Mouse (Mus musculus) testis, adult 2 months (tissue): ENCODE data around the gene Ston1. TPM values are rescaled to one million over a fixed set of nuclear protein-coding genes. Genes with fewer than 3 reads are reported as not detected.

ENCODE experiments used
- H3K27ac ChIP-seq: fragments of 200-500 bp; 2 replicates; pipeline ENCODE4 v1.5.1; 2012; ENCODE audit warnings: low read depth, low read length; ENCODE audit not compliant: control insufficient read depth, insufficient read depth
- H3K27me3 ChIP-seq: fragments of 200-500 bp; 2 replicates; pipeline ENCODE4 v1.6.1; 2012; ENCODE audit warnings: mild to moderate bottlenecking, low read length, moderate library complexity; ENCODE audit not compliant: control insufficient read depth, insufficient read depth
- H3K36me3 ChIP-seq: fragments of 200-500 bp; 2 replicates; pipeline ENCODE4 v1.6.1; 2012; ENCODE audit warnings: mild to moderate bottlenecking, low read length; ENCODE audit not compliant: control insufficient read depth, insufficient read depth
- H3K4me1 ChIP-seq: fragments of 200-500 bp; 2 replicates; pipeline ENCODE4 v1.6.1; 2012; ENCODE audit warnings: low read length; ENCODE audit not compliant: control insufficient read depth, insufficient read depth
- H3K4me3 ChIP-seq: fragments of 200-500 bp; 2 replicates; pipeline ENCODE4 v1.5.1; 2012; ENCODE audit warnings: low read depth, mild to moderate bottlenecking, low read length, moderate library complexity, mixed read lengths; ENCODE audit not compliant: control insufficient read depth
- CTCF ChIP-seq: fragments of 200-500 bp; IDR thresholded peaks from 2 replicates; pipeline ENCODE4 v1.5.1; 2012; ENCODE audit warnings: low read depth, mild to moderate bottlenecking, inconsistent platforms, low read length, moderate library complexity; ENCODE audit not compliant: control insufficient read depth, insufficient read depth, insufficient replicate concordance
- POLR2A ChIP-seq: fragments of 200-500 bp; IDR thresholded peaks from 2 replicates; pipeline ENCODE4 v1.6.1; 2012; ENCODE audit warnings: low read depth, mild to moderate bottlenecking, inconsistent platforms, low read length, moderate library complexity; ENCODE audit not compliant: control insufficient read depth
- polyA plus RNA-seq: library from polyadenylated mRNA; depleted of rRNA; stranded (reverse); fragments of >200 nt; gene quantifications from 2 replicates; pipeline ENCODE4 v1.2.3, GENCODE M21; 2012

The Ston1 gene
- polyA plus RNA-seq, 1 experiment, result 18.5 TPM

DNA sequence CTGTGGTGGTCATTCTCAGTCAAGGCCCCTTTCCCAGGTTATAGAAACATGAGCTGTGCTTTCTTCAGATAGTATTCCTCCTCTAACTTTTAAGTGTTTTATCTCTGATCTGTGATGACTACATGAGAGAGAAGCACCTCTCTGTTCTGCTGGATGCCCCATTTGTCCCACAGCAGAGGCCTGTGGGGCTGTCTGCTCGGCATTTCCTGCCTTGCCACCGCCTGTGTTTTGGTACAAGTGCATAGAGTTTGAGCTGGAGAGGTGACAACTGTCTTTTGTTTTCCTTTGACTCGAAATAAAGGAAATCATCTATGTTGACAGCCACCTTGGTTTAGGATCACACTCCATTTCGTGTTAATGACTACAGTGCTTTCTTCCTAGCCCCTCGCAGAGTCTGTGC lies 22.7 kb upstream of the Ston1 start:
- H3K4me1 ChIP-seq, result no peaks in the 10 kb centered on the region
- no peaks in the 10 kb centered on the region for H3K27me3 ChIP-seq
- H3K27ac ChIP-seq, result no peak overlapping the region
- no peak for TF ChIP-seq CTCF
- TF ChIP-seq POLR2A, result no peak
- H3K4me3 ChIP-seq, result no peak overlapping the region
- no peaks in the 10 kb centered on the region for H3K36me3 ChIP-seq

DNA sequence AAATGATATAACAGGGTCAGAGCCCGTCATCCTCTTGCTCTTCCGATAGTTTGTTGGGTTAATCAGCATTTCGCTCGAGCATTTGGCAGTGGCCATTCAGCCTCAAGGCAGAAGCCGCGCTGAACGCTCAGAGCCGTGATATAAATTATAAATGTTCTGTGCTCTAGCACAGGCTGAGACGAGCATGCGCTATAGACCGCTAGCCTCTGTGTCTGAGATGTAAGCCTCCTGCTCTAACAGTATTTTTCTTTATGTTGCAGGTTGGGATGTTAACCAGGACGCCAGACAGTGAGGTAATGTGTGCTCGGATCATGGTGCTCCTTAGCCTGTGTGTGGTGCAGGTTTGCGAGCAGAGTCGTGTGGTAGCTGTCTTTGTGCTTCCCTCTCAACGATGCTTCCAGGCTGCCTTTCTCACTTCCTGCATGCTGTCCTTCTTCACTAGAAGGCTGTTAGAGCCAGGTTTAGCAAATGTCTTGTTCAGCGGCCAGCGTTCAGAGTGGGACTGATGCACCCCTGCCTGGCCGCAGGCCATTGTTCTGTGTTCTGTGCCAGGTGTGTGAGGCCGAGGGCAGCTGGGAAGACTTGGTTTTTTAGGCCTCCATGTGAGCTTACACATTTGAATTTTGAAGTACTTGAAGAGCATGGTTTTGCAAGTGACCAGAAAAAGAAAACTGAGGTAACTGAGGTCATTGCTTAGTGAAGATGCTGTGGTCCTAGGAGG lies 18.8 kb upstream of the Ston1 start:
- H3K4me1 ChIP-seq, result no peaks in the 10 kb centered on the region

DNA sequence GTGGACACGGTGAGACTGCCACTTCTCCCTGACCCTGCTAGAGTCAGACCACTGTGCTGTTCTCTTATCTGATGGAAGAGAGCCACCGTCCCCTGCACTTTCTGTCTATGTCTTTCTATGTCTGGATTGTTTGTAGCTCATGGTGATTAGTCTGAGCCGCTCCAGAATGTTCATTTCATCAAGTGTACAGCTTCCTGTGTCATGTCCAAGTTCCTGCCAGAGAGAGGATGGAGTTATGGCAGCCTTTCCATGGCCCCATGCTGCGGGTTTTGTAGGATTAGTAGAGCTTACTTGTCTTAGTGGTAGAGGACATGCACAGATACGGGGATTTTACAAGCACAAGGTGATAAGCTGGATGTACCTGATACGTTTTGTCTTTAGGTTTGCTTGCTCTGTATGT lies 16.9 kb upstream of the Ston1 start:
- no peaks in the 10 kb centered on the region for H3K4me1 ChIP-seq
- TF ChIP-seq CTCF (no peak), POLR2A (no peak)
- H3K27ac ChIP-seq, result no peak overlapping the region
- no peak overlapping the region for H3K4me3 ChIP-seq
- H3K27me3 ChIP-seq, result no peaks in the 10 kb centered on the region
- no peaks in the 10 kb centered on the region for H3K36me3 ChIP-seq

More for the DNA sequence above, 18.8 kb upstream of the Ston1 start:
- Histone ChIP-seq H3K27me3 (no peaks in the 10 kb centered on the region), H3K4me3 (no peak overlapping the region), H3K36me3 (no peaks in the 10 kb centered on the region), H3K27ac (no peak overlapping the region)
- TF ChIP-seq CTCF (no peak), POLR2A (no peak)

DNA sequence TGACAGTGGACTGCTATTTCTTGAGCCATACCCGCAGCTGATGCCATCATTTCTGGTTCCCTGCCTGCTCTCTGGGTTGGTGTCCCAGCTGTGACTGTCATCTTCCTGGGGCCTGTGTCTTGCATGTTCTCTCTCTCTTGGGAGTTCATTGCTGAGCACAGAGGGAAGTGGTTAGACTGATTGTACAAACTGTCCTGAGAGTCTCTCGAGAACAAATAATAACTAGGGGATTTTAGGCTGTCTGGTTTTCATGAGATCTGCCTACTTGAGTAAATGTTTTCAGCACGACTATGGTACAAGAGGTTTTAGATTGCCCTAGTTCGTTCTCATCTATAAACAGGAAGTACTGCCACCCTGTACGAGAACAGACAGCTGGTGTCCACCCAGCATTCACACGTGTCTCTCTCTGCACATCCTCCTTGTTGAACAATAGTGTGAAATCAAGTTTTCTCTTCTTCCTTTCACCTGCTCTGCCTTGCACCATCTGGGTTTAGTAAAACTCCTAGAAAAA lies 15.9 kb upstream of the Ston1 start:
- no peak overlapping the region; the same call in 1 of the 2 replicates for H3K27ac ChIP-seq
- no peaks in the 10 kb centered on the region for H3K4me1 ChIP-seq
- TF ChIP-seq POLR2A, result no peak
- TF ChIP-seq CTCF, result no peak
- H3K4me3 ChIP-seq, result no peak overlapping the region
- H3K36me3 ChIP-seq, result no peaks in the 10 kb centered on the region
- H3K27me3 ChIP-seq, result no peaks in the 10 kb centered on the region

DNA sequence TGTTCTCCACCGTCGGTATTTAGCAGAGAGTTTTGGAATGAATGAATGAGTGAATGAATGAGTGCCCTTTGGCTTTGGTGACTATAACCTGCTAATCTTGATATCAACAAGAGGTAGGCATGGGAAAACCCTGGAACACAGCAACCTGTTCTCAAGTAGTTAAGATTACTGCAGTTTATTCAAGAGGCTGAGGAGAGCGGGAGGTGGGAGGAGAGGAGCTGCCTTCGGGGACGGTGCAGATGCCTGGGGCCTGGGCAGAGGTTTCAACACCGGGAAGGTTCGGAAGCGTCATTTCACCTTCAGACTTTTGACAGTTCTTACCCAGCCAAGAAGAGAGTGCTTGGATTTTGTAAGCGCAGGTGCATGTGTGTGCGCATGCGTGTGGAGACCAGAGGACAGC lies 14.5 kb upstream of the Ston1 start:
- no peaks in the 10 kb centered on the region for H3K36me3 ChIP-seq
- no peak overlapping the region for H3K4me3 ChIP-seq
- TF ChIP-seq CTCF (no peak), POLR2A (no peak)

DNA sequence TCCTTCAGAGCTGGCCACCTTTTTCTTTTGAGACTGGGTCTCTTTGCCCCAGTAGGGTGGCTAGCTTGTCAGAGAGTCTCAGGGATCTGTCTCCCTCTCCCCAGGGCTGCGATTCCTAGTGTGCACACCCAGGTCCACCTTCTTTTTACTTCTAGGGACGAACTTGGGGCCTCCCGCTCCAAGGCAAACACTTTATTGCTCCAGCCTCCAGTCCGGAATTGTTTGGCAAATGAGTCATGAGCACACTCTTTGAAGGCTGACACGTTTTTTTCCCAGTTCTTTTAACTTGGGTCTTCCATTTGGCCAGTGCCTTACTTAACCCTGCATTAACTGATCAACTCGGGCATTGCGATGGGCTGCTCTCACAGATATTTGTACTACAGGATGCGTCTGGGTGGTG lies 14.1 kb upstream of the Ston1 start:
- Histone ChIP-seq H3K36me3 (no peaks in the 10 kb centered on the region), H3K4me3 (no peak overlapping the region), H3K27ac (no peak overlapping the region), H3K4me1 (no peaks in the 10 kb centered on the region), H3K27me3 (no peaks in the 10 kb centered on the region)
- no peak for TF ChIP-seq POLR2A
- no peak for TF ChIP-seq CTCF

More for the DNA sequence above, 14.5 kb upstream of the Ston1 start:
- no peaks in the 10 kb centered on the region for H3K27me3 ChIP-seq
- H3K4me1 ChIP-seq, result no peaks in the 10 kb centered on the region
- no peak overlapping the region for H3K27ac ChIP-seq

DNA sequence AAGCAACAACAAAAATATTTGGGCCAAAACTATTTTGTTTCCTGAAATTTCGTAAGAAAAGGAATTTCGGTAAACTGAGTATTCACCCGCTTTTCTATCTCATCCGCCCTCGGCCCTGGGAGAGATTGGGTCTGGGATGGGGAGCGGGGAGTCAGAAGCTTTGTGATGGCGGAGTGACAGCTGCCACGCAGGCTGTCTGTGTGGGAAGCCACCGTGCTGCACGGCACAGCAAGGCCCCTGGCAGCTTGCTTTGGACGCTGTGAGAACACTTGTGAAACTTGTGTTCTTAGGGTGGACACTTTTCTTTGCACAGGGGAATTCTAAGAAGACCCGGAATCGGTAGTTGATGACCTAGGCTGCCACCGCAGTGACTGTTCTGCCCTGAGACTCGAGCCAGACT lies 10.1 kb upstream of the Ston1 start:
- Histone ChIP-seq H3K27me3 (no peaks in the 10 kb centered on the region), H3K4me1 (no peaks in the 10 kb centered on the region), H3K4me3 (no peak overlapping the region), H3K36me3 (no peaks in the 10 kb centered on the region), H3K27ac (no peak overlapping the region)
- TF ChIP-seq POLR2A (no peak), CTCF (no peak)
